In the genomic region with DNA sequence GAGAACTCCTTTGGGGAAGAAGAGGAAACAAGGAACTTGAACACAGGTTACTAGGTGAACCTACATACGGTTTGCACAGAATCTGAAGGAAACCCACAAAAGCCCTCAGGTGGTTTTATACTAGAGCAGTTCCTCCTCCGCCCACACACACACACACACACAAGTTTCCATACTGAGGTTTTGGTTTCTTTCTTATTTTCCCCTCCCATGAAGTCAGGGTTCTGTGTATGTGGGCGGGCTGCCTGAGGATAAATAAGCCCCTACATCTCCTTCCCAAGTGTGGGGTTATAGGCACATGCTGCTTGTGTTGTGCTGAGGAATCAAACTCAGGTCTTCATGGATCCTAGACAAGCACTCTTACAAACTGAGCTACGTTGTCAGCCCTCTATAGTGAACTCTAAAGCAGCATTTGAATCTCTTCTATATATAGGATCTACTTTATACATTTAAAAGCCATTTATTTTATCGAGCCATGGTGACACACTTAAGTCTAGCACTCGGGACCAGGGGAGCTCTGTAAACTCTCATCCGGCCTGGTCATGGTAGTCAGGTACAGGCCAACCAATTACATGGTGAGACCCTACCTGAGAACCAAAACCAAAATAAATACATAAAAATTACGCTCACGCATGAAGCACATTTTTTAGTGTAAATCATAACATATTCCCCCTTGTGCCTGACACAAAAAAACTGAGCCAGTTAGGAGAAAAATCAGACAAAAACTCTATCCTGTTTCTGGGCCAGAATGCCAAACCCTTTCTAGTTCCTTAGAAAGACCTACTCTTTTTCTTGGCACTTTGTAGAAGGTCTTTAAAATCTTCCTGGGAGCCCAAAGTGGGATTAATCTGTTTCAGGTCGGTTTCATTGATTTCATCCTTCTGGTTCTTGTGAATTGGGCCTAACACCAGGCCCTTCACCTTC, we compare ENCODE assay signal across 8 mouse cellular contexts. TPM values are rescaled to one million over a fixed set of nuclear protein-coding genes. Genes with fewer than 3 reads are reported as not detected.
DNase-seq lines count a peak whose midpoint lies in the region; ATAC-seq lines count a peak whose summit lies in the region.

No protein-coding gene starts in this region.

- H3K9me3 ChIP-seq in lung, embryonic 15.5 days = no peaks in the 10 kb centered on the region
- H3K9me3 ChIP-seq in embryonic facial prominence, embryonic 13.5 days = no peaks in the 10 kb centered on the region
- no peaks in the 10 kb centered on the region for H3K9me3 ChIP-seq in limb, embryonic 10.5 days (replicated peaks)

- ATAC-seq in lung, embryonic 15.5 days (ENCODE audit: borderline replicate concordance, extremely low read depth, low FRiP score, low TSS enrichment) = no peak
- ATAC-seq in embryonic facial prominence, embryonic 13.5 days (ENCODE audit: insufficient number of reproducible peaks, insufficient read depth, low FRiP score, low TSS enrichment, low read depth) = no peak

- DNase-seq in lung, adult 18-20 months = no peak
- DNase-seq in limb, embryonic 10.5 days (ENCODE audit: low spot score) = no peak
- peak; percentile 53 to 67 for DNase-seq in natural killer cell, adult 2 months (ENCODE audit: low spot score in 2 of 2)
- no peak for DNase-seq in layer of hippocampus, postnatal 36 days
- DNase-seq in cerebellum, postnatal 14 days = no peak
- no peak for DNase-seq in frontal cortex, postnatal 25 days (ENCODE audit: low spot score in 2 of 2)

- peak overlapping the region; percentile 85 for H3K9ac ChIP-seq in lung, embryonic 15.5 days
- peak overlapping the region; percentile 91 for H3K9ac ChIP-seq in embryonic facial prominence, embryonic 13.5 days

- peak overlapping the region; percentile 94 for H3K27ac ChIP-seq in lung, embryonic 15.5 days
- peak overlapping the region; percentile 96 for H3K27ac ChIP-seq in embryonic facial prominence, embryonic 13.5 days
- H3K27ac ChIP-seq in limb, embryonic 10.5 days = peak overlapping the region; percentile 93

- no peaks in the 10 kb centered on the region for H3K27me3 ChIP-seq in lung, embryonic 15.5 days
- H3K27me3 ChIP-seq in embryonic facial prominence, embryonic 13.5 days = no peaks in the 10 kb centered on the region
- no peaks in the 10 kb centered on the region for H3K27me3 ChIP-seq in limb, embryonic 10.5 days (ENCODE audit: low read depth, poor library complexity, severe bottlenecking)

- H3K4me1 ChIP-seq in lung, embryonic 15.5 days = peaks cover 34% of the 10 kb centered on the region
- H3K4me1 ChIP-seq in embryonic facial prominence, embryonic 13.5 days = peaks cover 30% of the 10 kb centered on the region
- peaks cover 21% of the 10 kb centered on the region for H3K4me1 ChIP-seq in limb, embryonic 10.5 days

- peaks cover 44% of the 10 kb centered on the region for H3K36me3 ChIP-seq in lung, embryonic 15.5 days
- peaks cover 41% of the 10 kb centered on the region for H3K36me3 ChIP-seq in embryonic facial prominence, embryonic 13.5 days
- peaks cover 52% of the 10 kb centered on the region for H3K36me3 ChIP-seq in limb, embryonic 10.5 days

- H3K4me2 ChIP-seq in lung, embryonic 15.5 days = peak overlapping the region; percentile 71
- peak overlapping the region; percentile 78 for H3K4me2 ChIP-seq in embryonic facial prominence, embryonic 13.5 days

- WGBS in lung, embryonic 15.5 days = 33% methylated on average over 10 of the region's 10 CpGs
- 44% methylated on average over 10 of the region's 10 CpGs for WGBS in embryonic facial prominence, embryonic 13.5 days
- 66% methylated on average over 10 of the region's 10 CpGs for WGBS in limb, embryonic 10.5 days

- peak overlapping the region; percentile 76 for H3K4me3 ChIP-seq in lung, embryonic 15.5 days
- H3K4me3 ChIP-seq in embryonic facial prominence, embryonic 13.5 days = peak overlapping the region; percentile 86
- H3K4me3 ChIP-seq in limb, embryonic 10.5 days = peak overlapping the region; percentile 82

RNA-seq across cellular contexts. Expression of gene Slc3a2, which starts 11.0 kb away (rescaled TPM):
- 87.1 and 89.7 TPM in 2 replicates for polyA plus RNA-seq in lung, embryonic 15.5 days (2015; fragmentation: Nextera tagmentation; extraction: Ambion mirVana)
- polyA plus RNA-seq in embryonic facial prominence, embryonic 13.5 days (2015; fragmentation: Nextera tagmentation; extraction: Ambion mirVana) = 99.9 and 116 TPM in 2 replicates
- polyA plus RNA-seq in limb, embryonic 10.5 days (2016; fragmentation: Nextera tagmentation; extraction: Ambion mirVana) = 119 and 128 TPM in 2 replicates
- 100 to 1,000 TPM; 146 to 149 TPM for total RNA-seq in layer of hippocampus, postnatal 36 days (2021)

RNA-seq across cellular contexts. Expression of gene Wdr74, which starts 23.4 kb away (rescaled TPM):
- 85.6 and 86.3 TPM in 2 replicates for polyA plus RNA-seq in lung, embryonic 15.5 days (2015; fragmentation: Nextera tagmentation; extraction: Ambion mirVana)
- polyA plus RNA-seq in embryonic facial prominence, embryonic 13.5 days (2015; fragmentation: Nextera tagmentation; extraction: Ambion mirVana) = 88.6 and 100 TPM in 2 replicates
- 121 and 145 TPM in 2 replicates for polyA plus RNA-seq in limb, embryonic 10.5 days (2016; fragmentation: Nextera tagmentation; extraction: Ambion mirVana)
- total RNA-seq in layer of hippocampus, postnatal 36 days (2021) = 10 to 100 TPM; 51.0 to 52.3 TPM

RNA-seq across cellular contexts. Expression of gene 1700092M07Rik, which starts 28.3 kb away (rescaled TPM):
- 2.0 and 2.1 TPM in 2 replicates for polyA plus RNA-seq in lung, embryonic 15.5 days (2015; fragmentation: Nextera tagmentation; extraction: Ambion mirVana)
- 2.2 and 2.7 TPM in 2 replicates for polyA plus RNA-seq in embryonic facial prominence, embryonic 13.5 days (2015; fragmentation: Nextera tagmentation; extraction: Ambion mirVana)
- 2.8 and 3.1 TPM in 2 replicates for polyA plus RNA-seq in limb, embryonic 10.5 days (2016; fragmentation: Nextera tagmentation; extraction: Ambion mirVana)
- 1 to 10 TPM; 1.3 to 1.4 TPM for total RNA-seq in layer of hippocampus, postnatal 36 days (2021)

RNA-seq across cellular contexts. Expression of gene Stx5a, which starts 29.0 kb away (rescaled TPM):
- polyA plus RNA-seq in lung, embryonic 15.5 days (2015; fragmentation: Nextera tagmentation; extraction: Ambion mirVana) = 142 and 153 TPM in 2 replicates
- 182 and 184 TPM in 2 replicates for polyA plus RNA-seq in embryonic facial prominence, embryonic 13.5 days (2015; fragmentation: Nextera tagmentation; extraction: Ambion mirVana)
- polyA plus RNA-seq in limb, embryonic 10.5 days (2016; fragmentation: Nextera tagmentation; extraction: Ambion mirVana) = 99.3 and 134 TPM in 2 replicates
- total RNA-seq in layer of hippocampus, postnatal 36 days (2021) = 10 to 100 TPM; 67.4 to 76.3 TPM

RNA-seq across cellular contexts. Expression of gene Nxf1, which starts 44.7 kb away (rescaled TPM):
- 184 and 198 TPM in 2 replicates for polyA plus RNA-seq in lung, embryonic 15.5 days (2015; fragmentation: Nextera tagmentation; extraction: Ambion mirVana)
- 199 and 230 TPM in 2 replicates for polyA plus RNA-seq in embryonic facial prominence, embryonic 13.5 days (2015; fragmentation: Nextera tagmentation; extraction: Ambion mirVana)
- 257 and 273 TPM in 2 replicates for polyA plus RNA-seq in limb, embryonic 10.5 days (2016; fragmentation: Nextera tagmentation; extraction: Ambion mirVana)
- 100 to 1,000 TPM in 1 of 2 experiments, 10 to 100 TPM in 1; 99.8 to 119 TPM for total RNA-seq in layer of hippocampus, postnatal 36 days (2021)

Comparison
In these comparisons a context has a peak if more than half of its experiments do, and no peak if none do; other contexts are left out.
1. DNase-seq: peak in natural killer cell, adult 2 months (2 of 2); none in lung, adult 18-20 months (0 of 2), limb, embryonic 10.5 days (single experiment), layer of hippocampus, postnatal 36 days (0 of 2), cerebellum, postnatal 14 days (0 of 2) and frontal cortex, postnatal 25 days (0 of 2).
2. Peak in every context shown above with its lines, with median percentiles within 50 percentile points of each other: H3K27ac ChIP-seq and H3K4me3 ChIP-seq.